Mouse (Mus musculus): ENCODE measurements at regions not wholly inside any gene's neighbourhood (a gene's known extent, or its start where the extent isn't known, plus 50 kb on each side); places are given as distances from the start of the nearest gene placed in this dataset.

GRCm38 (mm10) chr17:47151557-47152278 lies 141.4 kb upstream of the Ubr2 start:
- Histone ChIP-seq H3K4me1 (ENCODE audit: control insufficient read depth, insufficient read depth, low read length) (peaks cover 43% of the 10 kb centered on the region), H3K4me3 (ENCODE audit: low read depth, low read length) (peak overlapping the region; percentile 25), H3K9ac (replicated peaks; ENCODE audit: low read depth, low read length) (no peak overlapping the region), H3K4me2 (replicated peaks; ENCODE audit: low read depth, low read length) (peak overlapping the region; percentile 50), H3K9me3 (ENCODE audit: control insufficient read depth, low read depth, low read length) (no peaks in the 10 kb centered on the region), H3K27ac (ENCODE audit: low read length) (peak overlapping the region; percentile 61), H3K27me3 (ENCODE audit: control insufficient read depth, insufficient read depth, low read length) (no peaks in the 10 kb centered on the region), H3K36me3 (ENCODE audit: control insufficient read depth, insufficient read depth, low read length) (no peaks in the 10 kb centered on the region)
- peak; percentile 75 for ATAC-seq (ENCODE audit: insufficient number of reproducible peaks, insufficient read depth, low FRiP score, low read depth)
- 13% methylated on average over 20 of the region's 20 CpGs for WGBS

DNA sequence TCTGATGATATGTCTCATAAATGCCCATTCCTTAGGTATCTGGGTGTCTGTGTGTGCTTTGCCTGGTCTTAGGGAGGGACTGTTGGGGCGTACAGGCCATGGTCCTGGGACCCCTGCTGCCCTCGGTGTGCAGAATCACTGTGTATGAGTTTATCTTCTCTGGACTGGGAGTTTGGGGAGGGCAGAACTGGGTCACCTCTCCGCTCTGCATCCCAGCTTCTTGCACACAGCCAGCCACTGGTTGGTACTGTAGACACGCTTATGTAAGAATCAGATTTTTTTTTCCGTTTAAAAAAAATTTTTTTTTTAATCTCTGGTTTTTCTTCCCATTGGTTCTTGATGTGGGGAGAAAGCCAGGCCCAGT lies 140.8 kb upstream of the Ubr2 start:
- peak overlapping the region; percentile 61; the same call in 1 of the 2 replicates for H3K27ac ChIP-seq (ENCODE audit: low read length)
- H3K36me3 ChIP-seq (ENCODE audit: control insufficient read depth, insufficient read depth, low read length) = no peaks in the 10 kb centered on the region
- WGBS = 38% methylated on average over 5 of the region's 5 CpGs
- H3K4me2 ChIP-seq (replicated peaks; ENCODE audit: low read depth, low read length) = peak overlapping the region; percentile 50
- H3K4me1 ChIP-seq (ENCODE audit: control insufficient read depth, insufficient read depth, low read length) = peaks cover 43% of the 10 kb centered on the region
- H3K27me3 ChIP-seq (ENCODE audit: control insufficient read depth, insufficient read depth, low read length) = no peaks in the 10 kb centered on the region
- peak overlapping the region; percentile 25; the same call in 1 of the 2 replicates for H3K4me3 ChIP-seq (ENCODE audit: low read depth, low read length)
- H3K9me3 ChIP-seq (ENCODE audit: control insufficient read depth, low read depth, low read length) = no peaks in the 10 kb centered on the region
- ATAC-seq (ENCODE audit: insufficient number of reproducible peaks, insufficient read depth, low FRiP score, low read depth) = no peak
- no peak overlapping the region for H3K9ac ChIP-seq (replicated peaks; ENCODE audit: low read depth, low read length)

DNA sequence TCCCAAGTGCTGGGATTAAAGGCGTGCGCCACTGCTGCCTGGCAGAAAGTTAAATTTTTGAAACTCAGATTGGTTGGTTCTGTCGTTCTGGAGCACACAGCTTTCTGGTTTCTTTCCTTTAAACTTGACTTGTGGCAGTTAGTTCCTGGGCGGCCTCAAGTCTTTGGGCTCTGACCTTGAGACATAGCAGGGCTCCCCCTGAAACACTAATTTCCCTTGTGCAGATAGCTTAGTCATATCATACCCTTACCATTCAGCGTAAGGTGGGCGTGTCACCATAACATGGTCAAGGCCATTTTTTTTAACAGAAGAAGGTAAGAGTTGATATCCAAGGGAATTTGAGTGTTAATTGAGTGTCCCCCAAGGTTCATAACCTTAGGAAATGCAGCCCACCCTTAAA lies 140.3 kb upstream of the Ubr2 start:
- Histone ChIP-seq H3K27ac (ENCODE audit: low read length) (peak overlapping the region; percentile 61; the same call in 1 of the 2 replicates), H3K4me1 (ENCODE audit: control insufficient read depth, insufficient read depth, low read length) (peaks cover 43% of the 10 kb centered on the region)
- WGBS = 73% methylated on average over 6 of the region's 6 CpGs

GRCm38 (mm10) chr17:47149662-47150061 lies 139.3 kb upstream of the Ubr2 start:
- H3K27ac ChIP-seq (ENCODE audit: low read length) = no peak overlapping the region
- no peak overlapping the region for H3K4me2 ChIP-seq (replicated peaks; ENCODE audit: low read depth, low read length)
- H3K9ac ChIP-seq (replicated peaks; ENCODE audit: low read depth, low read length) = no peak overlapping the region
- no peaks in the 10 kb centered on the region; the same call in 1 of the 2 replicates for H3K36me3 ChIP-seq (ENCODE audit: control insufficient read depth, insufficient read depth, low read length)
- no peaks in the 10 kb centered on the region for H3K27me3 ChIP-seq (ENCODE audit: control insufficient read depth, insufficient read depth, low read length)
- H3K4me3 ChIP-seq (ENCODE audit: low read depth, low read length) = no peak overlapping the region
- H3K9me3 ChIP-seq (ENCODE audit: control insufficient read depth, low read depth, low read length) = no peaks in the 10 kb centered on the region
- 74% methylated on average over 13 of the region's 13 CpGs for WGBS
- H3K4me1 ChIP-seq (ENCODE audit: control insufficient read depth, insufficient read depth, low read length) = peaks cover 43% of the 10 kb centered on the region
- ATAC-seq (ENCODE audit: insufficient number of reproducible peaks, insufficient read depth, low FRiP score, low read depth) = no peak

More for the DNA sequence above, 140.3 kb upstream of the Ubr2 start:
- Histone ChIP-seq H3K4me2 (replicated peaks; ENCODE audit: low read depth, low read length) (peak overlapping the region; percentile 50; the same call in 1 of the 2 replicates), H3K27me3 (ENCODE audit: control insufficient read depth, insufficient read depth, low read length) (no peaks in the 10 kb centered on the region), H3K9me3 (ENCODE audit: control insufficient read depth, low read depth, low read length) (no peaks in the 10 kb centered on the region), H3K36me3 (ENCODE audit: control insufficient read depth, insufficient read depth, low read length) (no peaks in the 10 kb centered on the region; the same call in 1 of the 2 replicates), H3K4me3 (ENCODE audit: low read depth, low read length) (no peak overlapping the region), H3K9ac (replicated peaks; ENCODE audit: low read depth, low read length) (no peak overlapping the region)
- ATAC-seq (ENCODE audit: insufficient number of reproducible peaks, insufficient read depth, low FRiP score, low read depth) = no peak

DNA sequence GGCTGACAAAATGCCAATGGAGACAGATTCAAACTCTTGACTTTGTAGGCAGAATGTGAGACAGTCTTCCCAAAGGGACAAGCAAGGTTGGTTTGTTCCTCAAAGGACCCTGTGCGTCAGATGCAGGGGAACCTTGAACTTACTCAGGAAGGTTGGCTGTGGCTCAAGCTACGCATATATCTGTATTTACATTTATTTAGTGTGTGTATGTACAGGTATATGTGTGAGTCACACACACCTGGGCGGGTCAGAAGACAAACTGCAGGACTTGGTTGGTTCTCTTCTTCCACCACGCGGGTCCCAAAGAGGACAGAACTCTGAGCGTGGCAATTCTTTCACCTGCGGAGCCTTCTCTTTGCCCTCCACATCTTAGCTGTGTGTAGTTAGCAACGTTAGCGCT lies 138.8 kb upstream of the Ubr2 start:
- ATAC-seq (ENCODE audit: insufficient number of reproducible peaks, insufficient read depth, low FRiP score, low read depth) = no peak

DNA sequence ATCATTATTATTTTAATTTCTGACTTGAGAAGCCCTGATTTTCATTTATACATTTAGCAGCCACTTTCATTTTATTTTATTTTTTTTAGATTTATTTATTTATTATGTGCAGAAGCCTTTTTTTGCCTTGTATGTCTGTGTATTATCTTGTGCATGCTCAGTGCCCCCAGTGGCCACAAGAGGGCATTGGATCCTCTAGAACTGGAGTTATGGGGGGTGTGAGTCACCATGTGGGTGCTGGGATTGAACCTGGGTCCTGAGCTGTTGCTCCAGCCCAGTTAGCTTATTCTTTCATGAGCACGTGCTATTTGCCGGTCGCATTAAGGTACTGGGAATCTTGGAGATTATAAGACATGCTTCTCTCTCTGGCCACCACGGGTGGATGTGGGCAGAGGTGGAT lies 136.3 kb upstream of the Ubr2 start:
- Histone ChIP-seq H3K36me3 (ENCODE audit: control insufficient read depth, insufficient read depth, low read length) (no peaks in the 10 kb centered on the region; the same call in 1 of the 2 replicates), H3K9ac (replicated peaks; ENCODE audit: low read depth, low read length) (no peak overlapping the region), H3K27ac (ENCODE audit: low read length) (no peak overlapping the region), H3K4me2 (replicated peaks; ENCODE audit: low read depth, low read length) (no peak overlapping the region), H3K27me3 (ENCODE audit: control insufficient read depth, insufficient read depth, low read length) (no peaks in the 10 kb centered on the region), H3K4me1 (ENCODE audit: control insufficient read depth, insufficient read depth, low read length) (peaks cover 54% of the 10 kb centered on the region), H3K9me3 (ENCODE audit: control insufficient read depth, low read depth, low read length) (no peaks in the 10 kb centered on the region), H3K4me3 (ENCODE audit: low read depth, low read length) (no peak overlapping the region)
- 88% methylated on average over 4 of the region's 4 CpGs for WGBS
- no peak for ATAC-seq (ENCODE audit: insufficient number of reproducible peaks, insufficient read depth, low FRiP score, low read depth)

More for the DNA sequence above, 138.8 kb upstream of the Ubr2 start:
- H3K27ac ChIP-seq (ENCODE audit: low read length) = no peak overlapping the region
- H3K4me1 ChIP-seq (ENCODE audit: control insufficient read depth, insufficient read depth, low read length) = peaks cover 44% of the 10 kb centered on the region
- H3K27me3 ChIP-seq (ENCODE audit: control insufficient read depth, insufficient read depth, low read length) = no peaks in the 10 kb centered on the region
- H3K9me3 ChIP-seq (ENCODE audit: control insufficient read depth, low read depth, low read length) = no peaks in the 10 kb centered on the region
- H3K9ac ChIP-seq (replicated peaks; ENCODE audit: low read depth, low read length) = no peak overlapping the region
- WGBS = 78% methylated on average over 9 of the region's 9 CpGs
- no peak overlapping the region for H3K4me3 ChIP-seq (ENCODE audit: low read depth, low read length)
- H3K36me3 ChIP-seq (ENCODE audit: control insufficient read depth, insufficient read depth, low read length) = no peaks in the 10 kb centered on the region; the same call in 1 of the 2 replicates
- H3K4me2 ChIP-seq (replicated peaks; ENCODE audit: low read depth, low read length) = no peak overlapping the region

GRCm38 (mm10) chr17:47145590-47145989 lies 135.2 kb upstream of the Ubr2 start:
- H3K36me3 ChIP-seq (ENCODE audit: control insufficient read depth, insufficient read depth, low read length) = no peaks in the 10 kb centered on the region; the same call in 1 of the 2 replicates
- whole genome bisulfite sequencing = 97% methylated on average over 16 of the region's 16 CpGs
- H3K9ac ChIP-seq (replicated peaks; ENCODE audit: low read depth, low read length) = no peak overlapping the region
- H3K9me3 ChIP-seq (ENCODE audit: control insufficient read depth, low read depth, low read length) = no peaks in the 10 kb centered on the region
- H3K4me2 ChIP-seq (replicated peaks; ENCODE audit: low read depth, low read length) = no peak overlapping the region
- no peak overlapping the region for H3K4me3 ChIP-seq (ENCODE audit: low read depth, low read length)
- no peaks in the 10 kb centered on the region for H3K27me3 ChIP-seq (ENCODE audit: control insufficient read depth, insufficient read depth, low read length)
- no peak for ATAC-seq (ENCODE audit: insufficient number of reproducible peaks, insufficient read depth, low FRiP score, low read depth)
- H3K4me1 ChIP-seq (ENCODE audit: control insufficient read depth, insufficient read depth, low read length) = peaks cover 47% of the 10 kb centered on the region
- no peak overlapping the region for H3K27ac ChIP-seq (ENCODE audit: low read length)

DNA sequence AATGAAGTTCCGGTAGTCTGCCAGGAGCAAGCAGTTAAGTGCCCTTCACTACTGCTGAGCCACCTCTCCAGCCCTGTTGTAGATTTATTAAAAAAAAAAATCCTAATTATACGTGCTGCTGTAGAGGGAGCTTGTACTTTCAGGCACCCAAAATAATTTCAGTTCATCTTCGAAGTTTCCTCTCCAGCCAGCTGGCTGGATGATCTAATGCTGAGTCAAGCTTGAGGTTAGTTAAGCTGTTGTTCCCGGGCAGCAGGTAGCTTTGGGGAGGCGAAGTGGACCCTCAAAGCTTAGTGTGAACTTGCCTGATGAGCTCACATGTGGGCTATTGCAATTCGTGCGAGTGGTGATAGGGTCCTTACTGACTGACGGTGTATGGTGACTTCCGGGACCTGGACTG lies 134.6 kb upstream of the Ubr2 start:
- no peak overlapping the region for H3K27ac ChIP-seq (ENCODE audit: low read length)
- H3K9ac ChIP-seq (replicated peaks; ENCODE audit: low read depth, low read length) = no peak overlapping the region
- H3K36me3 ChIP-seq (ENCODE audit: control insufficient read depth, insufficient read depth, low read length) = no peaks in the 10 kb centered on the region; the same call in 1 of the 2 replicates
- no peak overlapping the region for H3K4me3 ChIP-seq (ENCODE audit: low read depth, low read length)
- no peaks in the 10 kb centered on the region for H3K9me3 ChIP-seq (ENCODE audit: control insufficient read depth, low read depth, low read length)
- no peak for ATAC-seq (ENCODE audit: insufficient number of reproducible peaks, insufficient read depth, low FRiP score, low read depth)
- 73% methylated on average over 9 of the region's 9 CpGs for WGBS
- H3K27me3 ChIP-seq (ENCODE audit: control insufficient read depth, insufficient read depth, low read length) = no peaks in the 10 kb centered on the region
- H3K4me2 ChIP-seq (replicated peaks; ENCODE audit: low read depth, low read length) = no peak overlapping the region
- peaks cover 44% of the 10 kb centered on the region for H3K4me1 ChIP-seq (ENCODE audit: control insufficient read depth, insufficient read depth, low read length)
